Mouse (Mus musculus): Measurements from ENCODE around the gene Tmem170b. TPM values are rescaled to one million over a fixed set of nuclear protein-coding genes. Genes with fewer than 3 reads are reported as not detected.
"Not testable (repeated sequence)": the region's sequence is repeated elsewhere in the genome, so short reads cannot be mapped to it uniquely, and the experiment has no call there.

The Tmem170b gene
- polyA plus RNA-seq, 1 experiment from 2014 or later: 11.2 TPM

- ATAC-seq (ENCODE audit: borderline replicate concordance, extremely low read depth, low FRiP score, low TSS enrichment): no peak
- WGBS: 49% methylated on average over 2 of the region's 2 CpGs
- Histone ChIP-seq H3K4me1 (no peaks in the 10 kb centered on the region), H3K27ac (no peak overlapping the region), H3K27me3 (no peaks in the 10 kb centered on the region), H3K4me3 (no peak overlapping the region), H3K36me3 (no peaks in the 10 kb centered on the region), H3K9ac (no peak overlapping the region), H3K4me2 (no peak overlapping the region), H3K9me3 (no peaks in the 10 kb centered on the region)
Observed at GRCm38 (mm10) chr13:41653791-41654190, 48.1 kb downstream of the Tmem170b start.

- Histone ChIP-seq H3K36me3 (no peaks in the 10 kb centered on the region), H3K9ac (no peak overlapping the region), H3K27ac (no peak overlapping the region), H3K27me3 (no peaks in the 10 kb centered on the region), H3K9me3 (no peaks in the 10 kb centered on the region), H3K4me2 (no peak overlapping the region), H3K4me3 (no peak overlapping the region), H3K4me1 (no peaks in the 10 kb centered on the region)
- WGBS: 46% methylated on average over 10 of the region's 10 CpGs
- no peak for ATAC-seq (ENCODE audit: borderline replicate concordance, extremely low read depth, low FRiP score, low TSS enrichment)
Observed at GRCm38 (mm10) chr13:41655576-41656090, 49.9 kb downstream of the Tmem170b start.

GRCm38 (mm10) chr13:41660052-41660793 is 54.5 kb downstream of the Tmem170b start:
- Histone ChIP-seq H3K4me3 (no peak overlapping the region), H3K27me3 (no peaks in the 10 kb centered on the region), H3K36me3 (no peaks in the 10 kb centered on the region), H3K4me2 (no peak overlapping the region), H3K9ac (no peak overlapping the region), H3K4me1 (peaks cover 17% of the 10 kb centered on the region), H3K9me3 (no peaks in the 10 kb centered on the region), H3K27ac (no peak overlapping the region)
- ATAC-seq (ENCODE audit: borderline replicate concordance, extremely low read depth, low FRiP score, low TSS enrichment): no peak
- 66% methylated on average over 11 of the region's 11 CpGs for WGBS

GRCm38 (mm10) chr13:41661116-41661515 is 55.4 kb downstream of the Tmem170b start:
- Histone ChIP-seq H3K27me3 (no peaks in the 10 kb centered on the region), H3K36me3 (no peaks in the 10 kb centered on the region), H3K9ac (no peak overlapping the region), H3K27ac (no peak overlapping the region), H3K9me3 (no peaks in the 10 kb centered on the region), H3K4me3 (no peak overlapping the region), H3K4me2 (no peak overlapping the region), H3K4me1 (peaks cover 17% of the 10 kb centered on the region)
- 82% methylated on average over 11 of the region's 11 CpGs for WGBS
- ATAC-seq (ENCODE audit: borderline replicate concordance, extremely low read depth, low FRiP score, low TSS enrichment): no peak

GRCm38 (mm10) chr13:41662401-41663070 is 56.8 kb downstream of the Tmem170b start:
- Histone ChIP-seq H3K4me3 (no peak overlapping the region), H3K4me2 (peak overlapping the region; percentile 22; the same call in 1 of the 2 replicates), H3K27me3 (no peaks in the 10 kb centered on the region), H3K36me3 (no peaks in the 10 kb centered on the region), H3K9me3 (no peaks in the 10 kb centered on the region), H3K4me1 (peaks cover 17% of the 10 kb centered on the region), H3K27ac (peak overlapping the region; percentile 79), H3K9ac (peak overlapping the region; percentile 2; the same call in 1 of the 2 replicates)
- peak; percentile 86 for ATAC-seq (ENCODE audit: borderline replicate concordance, extremely low read depth, low FRiP score, low TSS enrichment)
- 19% methylated on average over 17 of the region's 17 CpGs for WGBS

- WGBS: 81% methylated on average over 14 of the region's 14 CpGs
- ATAC-seq (ENCODE audit: borderline replicate concordance, extremely low read depth, low FRiP score, low TSS enrichment): no peak
- Histone ChIP-seq H3K9ac (no peak overlapping the region), H3K27me3 (no peaks in the 10 kb centered on the region), H3K9me3 (no peaks in the 10 kb centered on the region), H3K4me3 (no peak overlapping the region), H3K4me2 (no peak overlapping the region), H3K27ac (no peak overlapping the region), H3K4me1 (peaks cover 17% of the 10 kb centered on the region), H3K36me3 (no peaks in the 10 kb centered on the region)
Observed at GRCm38 (mm10) chr13:41663501-41664195, 57.9 kb downstream of the Tmem170b start.

- Histone ChIP-seq H3K4me3 (no peak overlapping the region), H3K4me2 (no peak overlapping the region), H3K27ac (no peak overlapping the region), H3K9ac (no peak overlapping the region), H3K27me3 (no peaks in the 10 kb centered on the region), H3K36me3 (no peaks in the 10 kb centered on the region), H3K9me3 (no peaks in the 10 kb centered on the region), H3K4me1 (peaks cover 10% of the 10 kb centered on the region; the same call in 1 of the 2 replicates)
- WGBS: 95% methylated on average over 2 of the region's 2 CpGs
- ATAC-seq (ENCODE audit: borderline replicate concordance, extremely low read depth, low FRiP score, low TSS enrichment): no peak
Observed at GRCm38 (mm10) chr13:41669951-41670350, 64.2 kb downstream of the Tmem170b start.

- Histone ChIP-seq H3K36me3 (no peaks in the 10 kb centered on the region), H3K4me2 (no peak overlapping the region), H3K27ac (no peak overlapping the region), H3K9ac (no peak overlapping the region), H3K9me3 (no peaks in the 10 kb centered on the region), H3K4me3 (no peak overlapping the region), H3K27me3 (no peaks in the 10 kb centered on the region), H3K4me1 (peaks cover 10% of the 10 kb centered on the region; the same call in 1 of the 2 replicates)
- ATAC-seq (ENCODE audit: borderline replicate concordance, extremely low read depth, low FRiP score, low TSS enrichment): no peak
- WGBS: 63% methylated on average over 7 of the region's 7 CpGs
Observed at GRCm38 (mm10) chr13:41670386-41671130, 64.9 kb downstream of the Tmem170b start.

- no peak overlapping the region for H3K27ac ChIP-seq
- H3K4me2 ChIP-seq: no peak overlapping the region
- 90% methylated on average over 11 of the region's 11 CpGs for WGBS
Observed at GRCm38 (mm10) chr13:41671136-41671705, 65.5 kb downstream of the Tmem170b start.

GRCm38 (mm10) chr13:41672904-41673303 is 67.2 kb downstream of the Tmem170b start:
- not testable (repeated sequence) for H3K27me3 ChIP-seq, H3K9ac ChIP-seq, H3K4me2 ChIP-seq, H3K9me3 ChIP-seq, H3K36me3 ChIP-seq, H3K4me3 ChIP-seq
- peak; percentile 89 for ATAC-seq (ENCODE audit: borderline replicate concordance, extremely low read depth, low FRiP score, low TSS enrichment)
- peak overlapping the region; percentile 60 for H3K27ac ChIP-seq
- 25% methylated on average over 5 of the region's 5 CpGs for WGBS
- peaks cover 10% of the 10 kb centered on the region; the same call in 1 of the 2 replicates for H3K4me1 ChIP-seq

More at GRCm38 (mm10) chr13:41671136-41671705, 65.5 kb downstream of the Tmem170b start:
- Histone ChIP-seq H3K9me3 (no peaks in the 10 kb centered on the region), H3K36me3 (no peaks in the 10 kb centered on the region), H3K9ac (no peak overlapping the region), H3K27me3 (no peaks in the 10 kb centered on the region), H3K4me1 (peaks cover 10% of the 10 kb centered on the region; the same call in 1 of the 2 replicates), H3K4me3 (no peak overlapping the region)
- no peak for ATAC-seq (ENCODE audit: borderline replicate concordance, extremely low read depth, low FRiP score, low TSS enrichment)

GRCm38 (mm10) chr13:41673541-41673940 is 67.8 kb downstream of the Tmem170b start:
- Histone ChIP-seq H3K27ac (peak overlapping the region; percentile 60), H3K9ac (no peak overlapping the region)
- 42% methylated on average over 4 of the region's 4 CpGs for WGBS

More at GRCm38 (mm10) chr13:41673541-41673940, 67.8 kb downstream of the Tmem170b start:
- Histone ChIP-seq H3K4me1 (peaks cover 10% of the 10 kb centered on the region; the same call in 1 of the 2 replicates), H3K36me3 (no peaks in the 10 kb centered on the region), H3K4me2 (no peak overlapping the region), H3K27me3 (no peaks in the 10 kb centered on the region), H3K9me3 (no peaks in the 10 kb centered on the region), H3K4me3 (no peak overlapping the region)
- ATAC-seq (ENCODE audit: borderline replicate concordance, extremely low read depth, low FRiP score, low TSS enrichment): no peak

Measured in lung, embryonic 15.5 days (tissue).